Mouse (Mus musculus) liver, postnatal 0 days (tissue): ENCODE measurements at regions not wholly inside any gene's neighbourhood (a gene's known extent, or its start where the extent isn't known, plus 50 kb on each side); places are given as distances from the start of the nearest gene placed in this dataset.

ENCODE experiments used
- CTCF ChIP-seq: sonication (generic); IDR thresholded peaks from 2 replicates; pipeline ENCODE4 v1.5.1; 2016; ENCODE audit warnings: antibody characterized with exemption, low read depth
- EP300 ChIP-seq: IDR thresholded peaks from 2 replicates; pipeline ENCODE4 v1.6.1; 2016; ENCODE audit warnings: antibody characterized with exemption, low read depth, mild to moderate bottlenecking

DNA sequence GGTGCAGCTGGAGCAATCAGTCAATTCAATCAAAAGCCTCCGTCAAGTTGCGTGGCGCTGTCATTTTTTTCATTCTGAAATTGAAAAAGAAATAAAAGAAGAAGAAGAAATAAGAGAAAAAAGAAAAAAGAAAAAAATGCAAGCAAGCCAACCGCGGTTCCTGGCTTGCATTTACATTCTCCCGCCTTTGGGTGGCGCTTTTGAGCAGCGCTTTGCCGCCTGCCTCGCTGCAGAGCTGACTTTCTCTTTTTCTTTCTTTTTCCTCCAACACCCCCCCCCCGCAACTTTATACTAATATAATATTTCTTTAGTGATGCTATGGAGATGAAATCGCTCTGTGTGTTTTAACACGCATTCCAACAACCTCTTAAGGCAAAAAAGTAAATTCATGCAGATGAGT is 269.0 kb upstream of the Zfp507 start:
- TF ChIP-seq CTCF = peak; percentile 68
- no peak for TF ChIP-seq EP300
